In genomic region chr1:97761477-97761876, GRCm38 (mm10) we compare ENCODE assay signal across 28 mouse cellular contexts. TPM values are rescaled to one million over a fixed set of nuclear protein-coding genes. Genes with fewer than 3 reads are reported as not detected.
DNase-seq lines count a peak whose midpoint lies in the region; ATAC-seq lines count a peak whose summit lies in the region.
"Had no signal": no experiment of that assay in that cellular context is flagged by ENCODE, and none has a peak within 500 bp of the region (broad histone marks: within the 10 kb centered on the region; RNA-seq: fewer than 3 reads in every experiment).

No protein-coding gene starts in this region.

- H3K27ac ChIP-seq in heart, embryonic 16.5 days (ENCODE audit: low read length): peak overlapping the region; percentile 89
- no peak overlapping the region for H3K27ac ChIP-seq in hindbrain, embryonic 11.5 days (ENCODE audit: low read depth, low read length)
- H3K27ac ChIP-seq: embryonic facial prominence, embryonic 10.5 days; intestine, embryonic 15.5 days; limb, embryonic 12.5 days; macrophage had no signal

- H3K36me3 ChIP-seq in heart, embryonic 16.5 days (ENCODE audit: control insufficient read depth, insufficient read depth): peaks cover 2% of the 10 kb centered on the region; the same call in 1 of the 2 replicates
- no peaks in the 10 kb centered on the region for H3K36me3 ChIP-seq in hindbrain, embryonic 11.5 days (ENCODE audit: control insufficient read depth, insufficient read depth, low read length)
- H3K36me3 ChIP-seq: intestine, embryonic 15.5 days had no signal

- intact Hi-C loops in left cerebral cortex, postnatal 14 days (cut with DNase I): no loop called here

- DNase-seq in layer of hippocampus, adult 9-11 months: peak; percentile 10
- no peak for DNase-seq in layer of hippocampus, adult 9-10 months (ENCODE audit: low spot score)
- peak; percentile 47 to 68 for DNase-seq in heart, adult 9 months (ENCODE audit: low spot score in 2 of 2)
- no peak for DNase-seq in hindbrain, embryonic 11.5 days (ENCODE audit: low spot score)
- no peak for DNase-seq in left cerebral cortex, postnatal 14 days (ENCODE audit: low spot score in 2 of 2)
- no peak for DNase-seq in thymus, postnatal 10 days (ENCODE audit: low spot score in 2 of 2)
- DNase-seq: adrenal gland, postnatal 14 days; B cell, adult 2 months; cerebellum, adult 9-10 months; gastrocnemius, postnatal 25 days; kidney, adult 9 months; kidney, postnatal 4 days; layer of hippocampus, postnatal 36 days; liver, postnatal 0 days; right cerebral cortex, postnatal 4 days; thymus, postnatal 25 days had no signal

- ATAC-seq in heart, embryonic 16.5 days (replicated peaks; ENCODE audit: extremely low read depth, insufficient read depth, low FRiP score): peak; percentile 77
- ATAC-seq in hindbrain, embryonic 11.5 days (ENCODE audit: low FRiP score): no peak
- ATAC-seq: forebrain, embryonic 16.5 days; hindbrain, embryonic 16.5 days; intestine, embryonic 15.5 days; liver, postnatal 0 days; lung, postnatal 0 days; Patski had no signal

- peak overlapping the region; percentile 51 for H3K4me3 ChIP-seq in heart, embryonic 16.5 days (ENCODE audit: low read length)
- no peak overlapping the region for H3K4me3 ChIP-seq in hindbrain, embryonic 11.5 days (ENCODE audit: low read depth, low read length)
- H3K4me3 ChIP-seq: embryonic facial prominence, embryonic 10.5 days; intestine, embryonic 15.5 days; limb, embryonic 12.5 days had no signal

- H3K9me3 ChIP-seq in heart, embryonic 16.5 days (replicated peaks; ENCODE audit: control insufficient read depth, low read length): no peaks in the 10 kb centered on the region
- no peaks in the 10 kb centered on the region for H3K9me3 ChIP-seq in hindbrain, embryonic 11.5 days (ENCODE audit: control insufficient read depth, low read length)
- H3K9me3 ChIP-seq: embryonic facial prominence, embryonic 10.5 days; G1E; intestine, embryonic 15.5 days; limb, embryonic 12.5 days had no signal

- H3K4me2 ChIP-seq in heart, embryonic 16.5 days (ENCODE audit: low read depth, low read length): peak overlapping the region; percentile 66
- no peak overlapping the region for H3K4me2 ChIP-seq in hindbrain, embryonic 11.5 days (replicated peaks; ENCODE audit: low read depth, low read length)
- H3K4me2 ChIP-seq: intestine, embryonic 15.5 days; limb, embryonic 12.5 days; liver, embryonic 11.5 days had no signal

- WGBS in heart, embryonic 16.5 days: 36% methylated on average over 6 of the region's 6 CpGs
- 74% methylated on average over 6 of the region's 6 CpGs for WGBS in hindbrain, embryonic 11.5 days

- peak overlapping the region; percentile 65 for H3K9ac ChIP-seq in heart, embryonic 16.5 days (ENCODE audit: low read length)
- H3K9ac ChIP-seq in hindbrain, embryonic 11.5 days (ENCODE audit: low read depth, low read length): no peak overlapping the region
- H3K9ac ChIP-seq: intestine, embryonic 15.5 days; limb, embryonic 12.5 days; liver, postnatal 0 days had no signal

- H3K4me1 ChIP-seq in heart, embryonic 16.5 days (ENCODE audit: control insufficient read depth, insufficient read depth, low read length): peaks cover 9% of the 10 kb centered on the region; the same call in 1 of the 2 replicates
- no peaks in the 10 kb centered on the region for H3K4me1 ChIP-seq in hindbrain, embryonic 11.5 days (replicated peaks; ENCODE audit: control insufficient read depth, insufficient read depth, low read length)
- H3K4me1 ChIP-seq: embryonic facial prominence, embryonic 10.5 days; intestine, embryonic 15.5 days; limb, embryonic 12.5 days had no signal

- H3K27me3 ChIP-seq in heart, embryonic 16.5 days (ENCODE audit: control insufficient read depth, insufficient read depth, low read length): no peaks in the 10 kb centered on the region
- no peaks in the 10 kb centered on the region for H3K27me3 ChIP-seq in hindbrain, embryonic 11.5 days (ENCODE audit: control insufficient read depth, insufficient read depth, low read length)
- H3K27me3 ChIP-seq: CH12.LX; intestine, embryonic 15.5 days; limb, embryonic 12.5 days; Patski had no signal

RNA-seq across cellular contexts. Expression of gene Gin1, which starts 8.5 kb away (rescaled TPM):
- polyA plus RNA-seq in heart, embryonic 16.5 days (2015; fragmentation: Nextera tagmentation; extraction: Ambion mirVana): 17.3 and 24.3 TPM in 2 replicates
- 18.0 and 18.6 TPM in 2 replicates for polyA plus RNA-seq in hindbrain, embryonic 11.5 days (2014; fragmentation: Nextera tagmentation; extraction: Ambion mirVana)
- total RNA-seq in left cerebral cortex, postnatal 14 days (2021): 1 to 10 TPM; 7.3 to 9.2 TPM

RNA-seq across cellular contexts. Expression of gene Ppip5k2, which starts 8.7 kb away (rescaled TPM):
- 50.6 and 51.5 TPM in 2 replicates for polyA plus RNA-seq in heart, embryonic 16.5 days (2015; fragmentation: Nextera tagmentation; extraction: Ambion mirVana)
- polyA plus RNA-seq in hindbrain, embryonic 11.5 days (2014; fragmentation: Nextera tagmentation; extraction: Ambion mirVana): 56.7 and 56.9 TPM in 2 replicates
- total RNA-seq in left cerebral cortex, postnatal 14 days (2021): 10 to 100 TPM; 20.3 to 23.4 TPM

Comparison
In these comparisons a context has a peak if more than half of its experiments do, and no peak if none do; other contexts are left out.
1. DNase-seq: peak in layer of hippocampus, adult 9-11 months (single experiment) and heart, adult 9 months (2 of 2); none in layer of hippocampus, adult 9-10 months (single experiment), hindbrain, embryonic 11.5 days (single experiment), left cerebral cortex, postnatal 14 days (0 of 2) and thymus, postnatal 10 days (0 of 2).